Mouse (Mus musculus): ENCODE results near the gene Trpc5os. TPM values are rescaled to one million over a fixed set of nuclear protein-coding genes. Genes with fewer than 3 reads are reported as not detected.

Gene Trpc5os
- polyA plus RNA-seq (2017; shearing (Covaris generic)): under 1 TPM in 1 of 2 experiments, not detected in 1; 0.07 TPM

DNA sequence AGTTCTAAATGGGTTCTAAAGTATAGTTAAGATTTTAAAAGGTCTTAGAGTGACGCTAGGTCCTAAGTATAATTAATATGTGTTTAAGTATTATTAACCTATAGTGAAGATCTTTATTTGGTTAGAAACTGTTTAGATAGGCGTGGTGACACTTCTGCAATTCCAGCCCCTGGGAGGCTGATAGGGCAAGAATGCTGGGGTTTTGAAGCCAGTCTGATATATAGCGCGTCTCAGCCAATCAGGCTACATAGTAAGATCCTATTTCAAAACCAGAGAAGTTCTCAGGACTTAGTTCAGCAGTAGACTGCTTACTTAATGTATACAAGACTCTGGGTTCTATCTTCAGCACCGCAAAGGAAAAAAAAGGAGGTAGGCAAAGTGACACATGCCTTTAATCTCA is at the start of gene Trpc5os:
TSS of gene Trpc5os (plus strand) at position 301 of the 400 bp plus-strand sequence.

Other genes with a start within 250 kb of the Trpc5os start
- gene Alg13, start 138.8 kb upstream of the Trpc5os start, polyA plus RNA-seq (2017; shearing (Covaris generic)): 10 to 100 TPM; 12.2 to 12.3 TPM
- not detected for gene Trpc5, start 231.6 kb downstream of the Trpc5os start, polyA plus RNA-seq (2017; shearing (Covaris generic))
- gene Rtl4, start 232.3 kb downstream of the Trpc5os start, polyA plus RNA-seq (2017; shearing (Covaris generic)): not detected